Mouse (Mus musculus) layer of hippocampus, postnatal 25 days (tissue): ENCODE measurements around the gene Ethe1. TPM values are rescaled to one million over a fixed set of nuclear protein-coding genes. Genes with fewer than 3 reads are reported as not detected.
A peak's percentile ranks its signal among the peaks of the same experiment; 100 is the strongest.
"Not testable (repeated sequence)": the region's sequence is repeated elsewhere in the genome, so short reads cannot be mapped to it uniquely, and the experiment has no call there.

Experiments
- DNase-seq, 2 experiments: peaks; one replicate each; pipeline ENCODE4 v3.0.0; 2022; ENCODE audit warnings: mixed read lengths in 2 of 2, low spot score in 1 of 2; ENCODE audit errors: extremely low spot score in 1 of 2
- total RNA-seq, 2 experiments: library from RNA; stranded (reverse); gene quantifications; 2 replicates each; pipeline ENCODE4 v1.2.3; 2021

The Ethe1 gene
- total RNA-seq, 2 experiments from 2014 or later, result 9.0 to 11.5 TPM

DNA sequence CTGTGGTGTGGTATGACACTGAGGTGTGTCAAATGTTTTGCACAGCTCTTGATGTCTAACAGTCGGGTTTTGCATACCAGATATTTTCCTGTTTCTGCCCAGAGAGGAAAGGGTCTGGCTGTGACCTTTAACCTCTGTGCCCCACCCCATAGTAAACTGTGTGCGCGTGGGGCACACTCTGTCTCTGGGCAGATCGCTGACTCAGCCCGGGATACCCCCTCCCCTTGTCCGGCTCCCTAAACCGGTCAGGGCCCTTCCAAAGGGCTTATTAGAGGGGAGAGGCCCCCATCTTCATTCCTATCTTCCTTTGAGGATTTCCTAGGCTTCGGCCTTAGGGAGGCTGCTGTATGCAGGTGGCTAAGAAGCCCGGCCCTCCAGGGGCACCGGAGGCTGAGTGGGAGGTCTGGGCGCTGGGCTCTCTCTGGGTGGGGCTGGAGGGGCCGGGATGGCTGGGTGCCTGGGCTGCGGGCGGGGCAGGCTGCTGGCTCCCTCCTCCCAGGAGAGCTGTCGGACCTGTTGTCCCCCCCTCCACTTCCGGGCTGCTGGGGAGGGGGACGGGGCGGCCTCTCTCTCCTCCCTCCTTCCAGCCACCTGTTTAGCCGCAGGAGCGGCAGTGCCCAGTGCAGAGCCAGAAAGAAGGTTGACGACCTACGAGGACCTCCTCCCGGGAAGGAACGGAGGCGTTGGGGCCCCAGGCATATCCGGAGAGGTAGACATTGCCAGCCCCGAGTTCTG, 23.0 kb downstream of the Ethe1 start, which contains the start of gene Phldb3:
Gene Phldb3 (plus strand): TSS at position 620 of the 735 bp plus-strand sequence.
- no peak for DNase-seq

DNA sequence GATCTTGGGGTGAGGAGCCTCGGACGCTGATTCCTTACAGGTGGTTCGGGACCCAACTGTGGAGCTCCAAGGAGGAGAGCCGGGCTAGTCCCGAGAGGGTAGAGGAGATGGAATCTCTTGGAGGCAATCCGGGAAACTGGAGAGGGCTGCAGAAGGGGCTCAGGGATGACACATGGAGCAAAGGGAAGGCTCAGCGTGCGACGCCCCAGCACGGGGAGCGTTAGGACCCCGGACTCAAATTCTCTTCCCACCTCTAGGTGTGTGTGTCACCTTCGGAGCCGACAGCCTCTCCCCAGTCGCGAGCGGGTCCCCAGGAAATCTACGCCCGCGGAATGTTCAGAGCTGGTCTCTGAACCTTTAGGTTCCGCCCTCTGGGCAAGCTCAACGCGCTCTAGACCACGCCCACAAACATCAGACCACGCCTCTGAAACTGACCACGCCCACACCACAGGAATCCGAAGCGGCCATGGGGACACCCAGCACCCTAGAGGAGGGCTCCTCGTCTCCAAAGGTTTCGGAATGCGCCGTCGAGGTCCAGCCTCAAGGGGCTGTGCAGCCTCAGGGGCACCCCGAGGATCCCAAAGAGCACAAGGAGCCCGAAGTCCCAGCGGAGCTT, 23.6 kb downstream of the Ethe1 start:
- DNase-seq, result peak in 1 of 2 experiments; percentile 42

DNA sequence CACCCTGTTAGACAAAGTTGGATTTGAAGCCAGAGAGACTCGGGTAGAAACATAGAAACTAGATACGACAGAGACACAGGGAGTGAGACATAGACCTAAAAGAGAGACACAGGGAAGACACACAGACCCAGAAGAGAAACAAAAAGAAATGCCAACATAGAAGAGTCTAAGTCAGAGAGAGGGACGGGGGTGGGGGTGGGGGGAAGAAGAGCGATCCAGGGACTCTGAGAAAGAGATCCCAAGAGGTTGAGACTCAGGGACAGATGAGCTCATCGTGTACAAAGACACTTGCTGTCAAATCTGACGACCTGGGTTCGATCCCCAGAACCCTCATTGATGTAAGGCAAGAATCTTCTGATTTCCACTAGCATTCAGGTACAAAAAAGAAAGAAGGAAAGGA, 24.4 kb downstream of the Ethe1 start:
- DNase-seq, result no peak

DNA sequence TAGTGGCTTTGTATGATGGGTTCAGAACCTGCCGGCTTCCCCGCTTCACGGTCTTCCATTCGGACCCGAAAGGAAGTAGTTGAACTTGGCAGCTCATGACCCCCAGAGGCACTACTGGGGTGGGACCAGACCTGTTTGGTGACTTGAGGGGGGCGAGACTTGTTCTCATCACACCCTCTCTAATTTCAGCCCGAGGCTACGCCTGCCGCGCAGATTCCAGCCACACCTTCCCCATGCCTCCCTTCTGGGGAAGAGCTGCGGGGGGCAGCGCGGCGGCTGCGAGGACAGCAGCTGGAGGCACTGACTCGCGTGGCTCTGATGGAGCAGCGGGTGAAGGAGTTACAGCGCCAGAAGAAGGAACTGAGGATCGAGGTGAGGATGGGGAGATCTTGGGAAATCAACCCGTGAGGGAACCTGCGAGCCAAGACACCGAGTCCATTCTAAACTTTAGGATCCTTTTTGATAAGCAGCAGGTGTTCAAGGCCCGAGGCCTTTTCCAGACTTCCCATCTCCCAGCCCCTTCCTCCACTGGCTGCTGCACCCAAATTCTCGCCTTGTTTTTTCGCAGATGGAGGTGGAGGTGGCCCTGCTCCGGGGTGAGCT, 25.1 kb downstream of the Ethe1 start:
- DNase-seq, result no peak

DNA sequence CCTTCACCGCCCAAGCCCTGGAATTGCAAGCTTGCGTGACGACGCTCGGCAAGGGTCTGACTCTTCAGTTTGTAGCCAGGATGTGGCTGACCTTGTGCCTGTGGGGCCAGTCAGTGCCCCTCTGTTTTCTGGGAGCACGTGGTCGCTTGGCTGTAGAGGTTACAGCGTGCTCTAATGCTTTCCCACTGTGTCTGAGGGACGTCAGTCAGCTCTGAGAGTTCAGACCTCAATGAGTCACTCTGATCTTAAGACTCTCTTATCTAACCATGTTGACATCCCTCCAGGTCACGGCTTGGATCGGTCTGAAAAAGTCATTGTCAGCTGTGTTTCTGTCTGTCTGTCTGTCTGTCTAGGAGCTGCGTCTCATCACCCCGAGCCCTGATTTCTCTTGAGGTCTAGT, 27.5 kb downstream of the Ethe1 start:
- DNase-seq, result no peak

DNA sequence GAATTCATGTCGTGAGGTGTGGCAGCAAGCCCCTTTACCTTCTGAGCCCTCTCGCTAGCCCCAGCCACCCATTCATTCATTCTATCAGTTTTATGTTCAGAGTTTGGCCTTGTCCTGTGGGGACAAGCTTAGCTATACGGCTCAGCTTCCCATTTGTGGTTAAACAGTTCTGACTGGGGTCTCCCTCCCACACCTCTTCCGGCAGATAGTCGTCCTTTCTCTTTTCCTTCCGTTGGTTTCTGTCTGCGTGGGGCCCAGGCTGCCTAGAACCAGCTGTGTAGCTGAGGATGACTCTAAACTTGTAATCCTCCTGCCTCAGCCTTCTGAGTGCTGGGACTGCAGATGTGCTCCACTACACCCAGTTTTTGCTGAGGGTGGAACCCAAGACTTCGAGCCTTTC, 30.4 kb downstream of the Ethe1 start:
- DNase-seq, result no peak

DNA sequence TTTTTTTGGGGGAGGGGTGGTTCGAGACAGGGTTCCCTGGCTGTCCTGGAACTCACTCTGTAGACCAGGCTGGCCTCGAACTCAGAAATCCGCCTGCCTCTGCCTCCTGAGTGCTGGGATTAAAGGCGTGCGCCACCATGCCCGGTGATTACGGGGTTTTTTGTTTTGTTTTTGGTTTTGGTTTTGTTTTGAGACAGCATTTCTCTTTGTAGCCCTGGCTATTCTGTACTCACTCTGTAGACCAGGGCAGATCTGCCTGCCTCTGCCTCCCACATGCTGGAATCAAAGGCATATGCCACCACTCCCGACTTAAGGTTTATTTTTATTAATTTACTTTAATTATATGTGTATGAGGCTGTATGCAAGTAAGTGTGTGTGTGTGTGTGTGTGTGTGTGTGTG, 31.0 kb downstream of the Ethe1 start:
- not testable (repeated sequence) for DNase-seq

DNA sequence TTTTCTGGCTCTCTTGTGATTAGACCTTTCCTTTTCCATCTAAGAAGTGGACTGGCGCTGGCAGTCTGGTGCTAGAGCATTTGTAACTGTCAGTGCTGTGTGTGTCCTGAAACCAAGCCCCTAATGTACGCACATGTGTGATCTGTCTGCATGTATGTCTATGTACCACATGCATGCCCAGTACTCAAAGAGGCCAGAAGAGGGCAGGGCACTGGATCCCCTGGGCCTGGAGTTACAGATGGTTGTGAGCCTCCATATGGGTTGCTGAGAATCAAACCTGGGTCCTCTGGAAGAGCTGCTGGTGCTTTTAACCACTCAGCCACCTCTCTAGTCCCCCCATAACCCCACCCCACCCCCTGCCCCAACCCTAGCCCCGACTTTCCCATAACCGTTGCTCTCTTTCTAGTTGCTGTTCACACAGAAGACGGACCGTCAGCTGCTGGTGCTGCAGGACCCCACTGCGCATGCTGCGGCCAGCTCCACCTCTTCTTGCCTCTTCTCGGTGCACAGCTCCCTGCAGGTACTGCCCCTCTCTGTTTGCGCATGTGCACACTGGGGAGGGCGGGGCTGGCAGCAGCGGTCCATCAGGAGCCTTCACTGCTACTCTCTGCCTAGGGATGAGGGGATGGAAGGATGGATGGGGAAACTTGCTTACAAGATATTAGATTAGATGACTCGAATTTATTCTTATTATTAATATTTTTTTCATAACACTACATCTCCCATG, 32.5 kb downstream of the Ethe1 start:
- no peak for DNase-seq

DNA sequence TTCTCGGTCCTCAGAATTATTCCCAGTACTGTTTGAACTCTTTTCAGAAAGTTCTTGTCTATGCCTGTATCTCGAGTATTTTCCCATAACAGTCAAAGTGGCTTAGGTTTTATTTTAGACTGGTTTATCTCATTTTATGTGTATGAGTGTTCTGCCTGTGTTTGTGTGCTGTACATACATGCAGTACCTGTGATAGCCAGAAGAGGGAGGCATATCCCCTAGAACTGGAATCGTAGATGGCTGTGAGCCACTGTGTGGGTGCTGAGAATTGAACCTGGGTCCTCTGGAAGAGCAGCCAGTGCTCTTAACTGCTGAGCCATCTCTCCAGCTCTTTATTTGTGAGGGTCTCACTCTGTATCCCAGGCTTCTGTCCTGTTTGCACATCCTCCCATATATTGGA, 33.9 kb downstream of the Ethe1 start:
- DNase-seq, result no peak

DNA sequence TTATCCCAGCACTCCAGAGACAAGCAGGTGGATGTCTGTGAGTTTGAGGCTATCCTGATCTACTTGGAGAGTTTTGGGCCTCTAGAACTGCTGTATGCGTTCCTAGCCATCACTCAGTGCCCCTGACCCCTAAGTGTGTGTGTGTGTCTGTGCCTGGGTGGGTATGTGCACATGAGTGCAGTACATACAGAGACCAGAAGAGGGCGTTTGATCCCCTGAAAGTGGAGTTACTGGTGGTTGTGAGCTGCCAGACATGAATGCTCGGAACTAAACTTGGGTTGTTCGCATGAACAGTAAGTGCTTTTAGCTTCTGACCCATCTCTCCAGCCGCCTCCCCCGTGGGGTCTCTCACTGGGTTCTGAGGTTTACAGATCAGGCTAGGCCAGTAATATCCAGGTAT, 35.6 kb downstream of the Ethe1 start:
- DNase-seq, result no peak

DNA sequence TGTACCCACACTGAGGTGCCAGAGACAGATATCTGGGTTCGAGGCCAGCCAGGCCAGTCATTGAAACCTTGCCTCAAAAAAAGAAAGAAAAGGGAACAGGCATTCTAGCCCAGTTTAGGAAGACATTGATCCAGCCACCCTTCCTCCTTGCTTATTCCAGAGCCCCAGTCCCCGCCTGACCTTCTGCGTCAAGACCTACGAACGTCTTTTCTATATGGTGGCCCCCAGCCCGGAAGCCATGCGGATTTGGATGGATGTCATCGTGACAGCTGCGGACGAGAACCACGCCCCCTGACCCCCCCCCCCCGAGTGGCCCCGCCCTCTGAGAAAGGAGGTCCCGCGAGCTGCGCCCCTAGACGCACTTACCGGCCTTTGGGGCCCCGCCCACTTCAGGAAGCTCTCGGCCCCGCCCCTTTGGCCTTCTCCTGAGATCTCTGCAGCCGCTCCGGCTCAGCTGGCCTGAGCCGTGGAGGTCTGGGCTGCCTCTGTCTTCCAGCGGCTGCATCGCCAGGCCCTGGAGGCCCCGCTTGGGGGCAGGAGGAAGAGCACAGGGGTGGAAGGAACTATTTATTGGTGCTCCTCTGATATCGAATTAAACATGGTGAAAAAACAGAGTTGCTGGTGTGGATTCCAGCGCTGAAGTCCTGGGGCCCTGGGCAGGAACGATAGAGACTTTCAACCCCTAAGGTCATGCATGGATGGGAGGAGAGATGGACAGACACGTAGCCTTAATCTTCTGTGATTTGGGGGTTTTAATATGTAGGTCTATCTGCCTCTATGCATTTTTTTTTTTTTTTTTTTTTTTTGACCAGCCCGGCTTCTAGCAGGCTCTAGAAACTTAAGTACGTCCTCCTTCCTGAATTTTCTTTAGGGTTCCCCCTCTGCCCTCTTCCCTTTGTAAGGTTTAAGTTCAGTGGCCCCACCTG, 41.6 kb downstream of the Ethe1 start:
- DNase-seq, result peak in 1 of 2 experiments; percentile 29

DNA sequence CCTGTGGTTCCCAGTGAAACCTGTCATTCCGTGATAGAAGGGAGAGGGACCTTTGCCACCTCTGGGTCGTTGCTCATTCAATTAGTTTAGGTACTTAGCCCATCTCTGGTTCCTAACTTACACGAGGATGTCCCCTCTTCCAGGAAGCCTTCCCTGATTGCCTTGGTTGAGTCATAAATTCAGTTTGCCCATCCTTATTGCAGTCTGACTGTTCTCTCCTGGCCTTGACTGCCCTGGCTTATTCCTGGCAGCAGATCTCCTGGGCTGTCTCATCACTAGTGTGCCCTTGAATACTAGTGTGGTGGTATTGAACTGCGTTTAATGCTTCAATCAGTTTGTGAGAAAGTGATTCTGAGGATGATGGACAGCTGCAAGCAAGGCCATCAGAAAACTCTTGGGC, 42.3 kb downstream of the Ethe1 start:
- no peak for DNase-seq

DNA sequence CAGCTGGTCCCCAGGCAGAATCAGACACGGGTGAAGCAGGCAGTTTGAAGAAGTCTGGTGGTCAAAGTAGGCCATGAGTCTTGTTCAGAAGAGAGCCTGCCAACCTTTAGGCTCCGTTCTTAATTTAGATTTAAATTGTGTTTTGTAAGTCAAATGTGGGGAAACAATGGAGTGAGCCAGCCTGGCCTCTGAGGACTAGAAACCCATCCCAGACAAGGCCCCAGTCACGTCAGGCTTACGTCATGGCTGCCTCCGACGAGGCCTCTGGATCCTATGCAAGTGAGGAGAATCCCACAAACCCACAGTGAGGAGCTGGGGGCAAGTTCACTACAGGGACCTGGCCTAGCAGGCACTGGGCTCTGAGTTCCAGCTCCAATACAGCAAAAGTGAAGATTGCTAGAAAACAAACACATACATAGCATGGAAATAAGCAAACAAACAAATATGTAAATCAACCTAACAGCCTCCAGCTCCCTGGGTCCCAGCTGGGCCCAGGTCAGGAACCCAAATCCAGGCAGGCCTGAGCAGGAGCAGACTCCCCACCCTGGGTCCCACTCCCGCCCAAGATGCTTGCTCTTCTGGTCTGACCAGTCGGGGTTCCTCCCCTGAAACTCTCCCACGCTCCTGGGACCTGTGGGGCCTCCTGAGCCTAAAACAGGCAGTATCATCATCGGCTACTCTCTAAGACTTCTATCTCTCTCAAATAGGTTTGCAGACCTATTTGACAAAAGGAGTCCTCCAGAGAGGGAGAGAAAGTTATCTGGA, 43.0 kb downstream of the Ethe1 start:
- DNase-seq, result no peak

DNA sequence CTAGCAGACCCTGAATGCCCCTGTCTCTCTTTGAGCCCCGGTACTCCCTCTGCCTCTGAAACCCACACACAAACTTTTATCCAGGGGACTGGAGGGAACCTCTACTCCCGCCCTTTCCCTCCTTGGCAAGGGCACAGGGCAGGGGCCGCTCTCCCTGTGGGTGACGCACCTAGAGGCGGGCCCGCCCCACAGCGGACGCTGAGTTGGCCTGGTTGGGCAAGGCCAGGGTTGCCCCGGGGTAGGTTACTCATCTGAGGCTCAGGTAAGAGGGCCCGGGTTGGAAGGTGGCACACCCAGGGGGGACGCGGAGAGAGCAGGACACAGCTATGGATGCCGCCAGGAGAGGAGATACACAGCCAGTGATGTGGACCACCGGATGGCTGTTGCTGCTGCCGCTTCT, 48.9 kb downstream of the Ethe1 start, which contains the start of gene Lypd3:
Gene Lypd3 (plus strand): TSS at position 287 of the 400 bp plus-strand sequence.
- DNase-seq, result no peak

DNA sequence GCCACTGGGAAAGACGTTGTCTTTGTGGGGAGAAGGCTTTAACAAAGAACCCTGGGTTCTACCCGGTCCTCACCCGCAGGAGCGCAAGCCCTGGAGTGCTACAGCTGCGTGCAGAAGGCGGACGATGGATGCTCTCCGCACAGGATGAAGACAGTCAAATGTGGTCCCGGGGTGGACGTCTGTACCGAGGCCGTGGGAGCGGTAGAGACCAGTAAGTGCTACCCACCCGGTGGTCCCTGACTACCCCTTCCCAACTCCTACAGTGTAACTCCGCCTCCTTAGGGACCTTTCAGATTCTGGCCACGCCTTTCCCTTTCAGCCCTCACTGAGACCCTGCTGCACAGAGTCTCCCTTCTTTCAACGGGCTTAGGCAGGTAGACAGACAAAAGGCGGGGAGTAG, 49.7 kb downstream of the Ethe1 start:
- DNase-seq, result no peak

DNA sequence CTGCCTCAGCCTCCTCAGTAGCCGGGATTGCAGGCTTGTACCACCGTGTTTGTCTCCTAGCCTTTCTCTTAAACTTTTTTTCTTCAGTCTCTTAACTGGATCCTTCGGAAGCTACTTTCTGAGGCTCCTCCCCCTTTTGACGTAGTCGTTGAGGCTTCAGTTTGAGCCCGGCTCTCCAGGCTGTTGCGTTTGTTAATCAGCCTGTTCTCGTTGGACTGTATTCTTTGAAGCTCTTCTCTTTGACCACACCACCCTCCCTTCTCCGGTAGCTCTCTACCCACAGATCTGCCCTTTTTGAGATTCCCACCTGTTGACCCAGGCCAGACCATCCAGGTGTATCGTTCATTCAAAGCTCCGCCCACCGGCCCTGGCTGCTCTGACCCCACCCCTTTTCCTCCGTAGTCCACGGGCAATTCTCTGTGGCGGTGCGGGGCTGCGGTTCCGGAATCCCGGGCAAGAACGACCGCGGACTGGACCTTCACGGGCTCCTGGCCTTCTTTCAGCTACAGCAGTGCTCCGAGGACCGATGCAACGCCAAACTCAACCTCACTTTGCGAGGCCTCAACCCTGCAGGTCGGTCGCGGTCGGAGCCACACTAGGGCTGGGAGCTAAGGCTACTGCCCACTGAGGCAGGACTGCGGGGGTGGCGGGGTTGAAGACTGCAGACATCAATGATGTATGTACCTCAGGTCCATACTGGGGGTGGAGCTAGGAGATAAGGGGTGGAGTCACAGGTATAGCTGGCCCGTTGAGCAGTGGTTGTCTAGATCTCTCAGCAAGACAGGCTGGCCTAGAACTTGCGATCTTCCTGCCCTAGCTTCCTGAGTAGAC, 50.9 kb downstream of the Ethe1 start:
- no peak for DNase-seq

DNA sequence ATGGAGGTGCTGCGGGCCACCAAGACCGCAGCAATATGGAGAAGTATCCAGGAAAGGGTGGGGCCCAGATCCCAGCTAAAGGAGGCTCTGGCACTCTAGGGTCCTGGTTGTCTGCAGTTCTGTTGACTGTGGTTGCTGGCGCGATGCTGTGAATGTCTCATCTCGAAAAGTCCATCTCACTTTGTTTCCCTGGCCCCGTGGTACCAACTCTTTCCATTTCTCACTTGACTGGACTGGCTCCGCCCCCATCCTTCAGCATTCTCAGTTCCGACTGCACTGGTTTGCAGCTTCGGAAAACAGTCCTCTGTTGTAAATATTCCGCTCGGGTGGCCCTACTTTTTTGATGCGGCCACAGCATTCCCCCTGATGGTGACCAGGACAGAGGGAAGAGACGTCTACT, 53.1 kb downstream of the Ethe1 start:
- no peak for DNase-seq

DNA sequence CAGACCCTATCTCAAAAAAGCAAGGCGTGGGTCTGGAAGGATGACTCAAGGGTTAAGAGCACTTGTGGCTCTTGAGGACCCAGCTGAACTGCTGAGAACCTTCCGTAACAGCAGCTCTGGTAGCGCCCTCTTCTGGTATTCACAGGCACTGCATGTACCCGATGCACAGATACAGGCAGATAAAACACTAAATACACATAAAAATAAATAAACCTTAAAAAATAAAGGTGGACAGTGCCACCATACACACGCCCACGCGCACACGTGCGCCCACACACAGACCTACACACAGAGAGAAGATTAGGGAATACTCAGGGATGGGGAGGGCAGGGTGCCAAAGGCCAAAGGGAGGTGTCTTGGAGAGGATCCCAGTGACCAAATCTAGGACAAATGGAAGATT, 55.1 kb downstream of the Ethe1 start:
- peak in 1 of 2 experiments; percentile 43 for DNase-seq
